Mouse (Mus musculus) liver, embryonic 14.5 days (tissue): Measurements from ENCODE around the gene Nbeal2.
A peak's percentile ranks its signal among the peaks of the same experiment; 100 is the strongest.

Experiments used
- CTCF ChIP-seq: IDR thresholded peaks from 2 replicates; pipeline ENCODE4 v1.5.1; 2016; ENCODE audit warnings: antibody characterized with exemption, low read depth, control low read depth
- EP300 ChIP-seq: IDR thresholded peaks from 2 replicates; pipeline ENCODE4 v1.6.1; 2016; ENCODE audit warnings: antibody characterized with exemption, low read depth

DNA sequence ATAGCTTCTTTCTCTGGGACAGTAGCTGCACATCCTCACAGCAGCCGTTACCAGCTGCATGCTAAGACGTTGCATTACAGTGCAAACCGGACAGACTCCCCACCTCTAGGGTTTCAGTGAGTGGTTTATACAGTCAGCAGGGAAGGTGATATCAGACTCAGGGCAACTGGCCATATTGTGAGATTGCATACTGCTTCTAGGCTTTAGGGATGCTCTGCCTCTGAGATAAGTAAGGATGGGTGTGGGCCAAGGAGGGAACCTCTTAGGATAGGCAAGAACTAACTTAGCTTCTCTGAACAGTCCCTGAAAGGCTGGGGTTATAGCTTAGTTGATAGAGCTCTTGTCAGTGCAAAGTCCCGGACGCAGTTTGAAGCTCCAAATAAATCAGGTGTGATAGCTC, 15.8 kb upstream of the Nbeal2 start:
- TF ChIP-seq CTCF (no peak), EP300 (peak; percentile 55)
